Mouse (Mus musculus) CD4-positive naive resting alpha-beta T cell, adult 76 days (primary cell): ENCODE data around the gene Trh. TPM values are rescaled to one million over a fixed set of nuclear protein-coding genes. Genes with fewer than 3 reads are reported as not detected.

Experiments used
- total RNA-seq: library from RNA; stranded (reverse); gene quantifications from one replicate; pipeline ENCODE4 v1.2.4, GENCODE M21; 2023

The Trh gene
- total RNA-seq = not detected

DNA sequence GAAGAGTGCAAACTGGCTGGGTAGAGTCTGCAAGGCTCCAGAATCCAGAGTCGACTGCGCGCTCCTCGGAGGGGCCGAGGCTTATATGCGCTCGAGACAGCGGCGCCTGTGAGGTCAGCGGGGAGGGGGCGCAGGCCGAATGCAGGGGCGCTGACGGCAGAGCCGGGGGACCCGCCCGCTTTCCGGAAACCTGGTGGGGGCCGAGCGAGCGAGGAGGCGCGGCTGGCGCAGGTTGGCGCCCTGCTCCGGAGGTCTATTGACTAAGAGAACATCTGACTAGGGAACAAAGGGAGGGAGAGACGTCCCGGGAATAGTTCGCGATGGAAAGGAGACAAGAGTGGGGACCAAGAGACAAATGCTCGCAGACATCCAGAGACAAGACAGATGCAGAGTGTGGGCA is at the start of gene Trh:
TSS of gene Trh (minus strand) at position 60 of the 400 bp plus-strand sequence.

GRCm38 (mm10) chr6:92214773-92215449 is 29.5 kb downstream of the Trh start, which contains the start of gene Rbsn:
Gene Rbsn (minus strand): TSS chr6:92214925.

Other genes with a start within 250 kb of the Trh start
- 117 TPM for gene Nr2c2, start 153.3 kb downstream of the Trh start, total RNA-seq
- gene Mrps25, start 60.6 kb downstream of the Trh start, total RNA-seq = 12.3 TPM
- 41.1 TPM for gene Rbsn, start 29.7 kb downstream of the Trh start, total RNA-seq